ENCODE assay signal across 8 mouse cellular contexts in genomic region chr6:54460915-54461671, GRCm38 (mm10). TPM values are rescaled to one million over a fixed set of nuclear protein-coding genes. Genes with fewer than 3 reads are reported as not detected.
A peak's percentile ranks its signal among the peaks of the same experiment; 100 is the strongest.
DNase-seq lines count a peak whose midpoint lies in the region; ATAC-seq lines count a peak whose summit lies in the region.

No protein-coding gene starts in this region.

- H3K36me3 ChIP-seq in forebrain, embryonic 13.5 days (ENCODE audit: poor library complexity, severe bottlenecking) = no peaks in the 10 kb centered on the region
- no peaks in the 10 kb centered on the region for H3K36me3 ChIP-seq in intestine, embryonic 15.5 days

- WGBS in forebrain, embryonic 13.5 days = 54% methylated on average over 13 of the region's 13 CpGs
- WGBS in intestine, embryonic 15.5 days = 77% methylated on average over 13 of the region's 13 CpGs

- DNase-seq in adrenal gland, adult (ENCODE audit: inconsistent age in 2 of 2, low spot score in 1 of 2) = peak; percentile 45 to 73
- DNase-seq in adrenal gland, adult 8-10 months = no peak
- peak; percentile 77 for DNase-seq in A20 (ENCODE audit: low read depth, low spot score)
- DNase-seq in heart, postnatal 14 days = peak; percentile 44 to 69
- DNase-seq in lung, postnatal 10 days = peak; percentile 39
- no peak for DNase-seq in thymus, postnatal 10 days (ENCODE audit: low spot score in 2 of 2)

- H3K4me3 ChIP-seq in forebrain, embryonic 13.5 days = no peak overlapping the region
- H3K4me3 ChIP-seq in intestine, embryonic 15.5 days (replicated peaks) = no peak overlapping the region

- H3K27me3 ChIP-seq in forebrain, embryonic 13.5 days = peaks cover 17% of the 10 kb centered on the region; the same call in 1 of the 2 replicates
- H3K27me3 ChIP-seq in intestine, embryonic 15.5 days (replicated peaks) = no peaks in the 10 kb centered on the region

- H3K4me1 ChIP-seq in forebrain, embryonic 13.5 days = peaks cover 42% of the 10 kb centered on the region
- no peaks in the 10 kb centered on the region for H3K4me1 ChIP-seq in intestine, embryonic 15.5 days (replicated peaks)

- intact Hi-C loops in heart, postnatal 14 days (cut with DNase I) = no loop called here

- 0 out of 2 replicates have a peak, but pooled peaks have one; percentile 28 for ATAC-seq in forebrain, embryonic 13.5 days
- ATAC-seq in intestine, embryonic 15.5 days = no peak

- no peak overlapping the region for H3K9ac ChIP-seq in forebrain, embryonic 13.5 days
- no peak overlapping the region for H3K9ac ChIP-seq in intestine, embryonic 15.5 days

- no peak overlapping the region for H3K4me2 ChIP-seq in forebrain, embryonic 13.5 days
- no peak overlapping the region for H3K4me2 ChIP-seq in intestine, embryonic 15.5 days (replicated peaks)

- no peaks in the 10 kb centered on the region for H3K9me3 ChIP-seq in forebrain, embryonic 13.5 days (replicated peaks)
- no peaks in the 10 kb centered on the region for H3K9me3 ChIP-seq in intestine, embryonic 15.5 days

- H3K27ac ChIP-seq in forebrain, embryonic 13.5 days = no peak overlapping the region
- H3K27ac ChIP-seq in intestine, embryonic 15.5 days = no peak overlapping the region

RNA-seq across cellular contexts. Expression of gene Wipf3, which starts 31.7 kb away (rescaled TPM):
- 1 to 10 TPM; 1.3 to 3.3 (median 2.7) TPM for total RNA-seq in adrenal gland, adult 8-10 months (2022)
- 2.4 and 2.8 TPM in 2 replicates for polyA plus RNA-seq in forebrain, embryonic 13.5 days (2015; fragmentation: Nextera tagmentation; extraction: Ambion mirVana)
- 10 to 100 TPM; 20.9 to 25.7 TPM for total RNA-seq in heart, postnatal 14 days (2021)
- polyA plus RNA-seq in intestine, embryonic 15.5 days (2015; fragmentation: Nextera tagmentation; extraction: Ambion mirVana) = 1.1 and 1.9 TPM in 2 replicates

Comparison
In these comparisons a context has a peak if more than half of its experiments do, and no peak if none do; other contexts are left out.
1. DNase-seq: peak in adrenal gland, adult (2 of 2), A20 (single experiment), heart, postnatal 14 days (2 of 2) and lung, postnatal 10 days (single experiment); none in adrenal gland, adult 8-10 months (single experiment) and thymus, postnatal 10 days (0 of 2).
2. RNA of gene Wipf3, which starts 31.7 kb away (total RNA-seq): 20.9 to 25.7 TPM in heart, postnatal 14 days; 1.3 to 3.3 TPM in adrenal gland, adult 8-10 months; every median in the first group is over 4 times any median in the second.